Mouse (Mus musculus): ENCODE data around the gene Cst7. TPM values are rescaled to one million over a fixed set of nuclear protein-coding genes. Genes with fewer than 3 reads are reported as not detected.

Cst7 gene
- total and polyA plus RNA-seq, 2 experiments from 2014 or later, result 1.4 TPM; not detected in 1

DNA sequence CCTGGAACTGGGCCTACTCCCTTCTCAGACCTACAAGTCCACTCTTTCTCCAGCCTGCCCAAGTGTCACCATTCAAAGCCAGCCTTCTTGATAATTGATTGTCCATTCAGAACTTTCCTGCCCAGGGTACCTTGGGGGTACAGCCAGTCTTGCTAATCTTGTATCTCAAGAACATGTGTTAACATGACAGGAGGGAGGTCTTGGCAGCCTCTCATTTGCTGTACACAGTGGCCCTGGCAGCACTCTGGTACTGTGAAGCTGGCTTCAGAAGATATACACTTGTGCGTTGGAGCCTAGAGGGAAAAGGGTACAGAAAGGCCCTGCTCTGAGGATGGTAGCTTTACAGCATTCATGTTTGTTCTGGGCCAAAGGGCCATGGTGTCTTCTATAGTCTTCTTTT lies 6.0 kb downstream of the Cst7 start:
- Histone ChIP-seq H3K4me1 (ENCODE audit: insufficient read depth, low read length) (no peaks in the 10 kb centered on the region), H3K9ac (replicated peaks; ENCODE audit: low read length) (no peak overlapping the region), H3K4me2 (ENCODE audit: low read depth, low read length) (no peak overlapping the region), H3K27me3 (ENCODE audit: insufficient read depth, low read length) (no peaks in the 10 kb centered on the region), H3K4me3 (ENCODE audit: low read length) (no peak overlapping the region), H3K9me3 (ENCODE audit: low read length) (no peaks in the 10 kb centered on the region), H3K27ac (no peak overlapping the region), H3K36me3 (ENCODE audit: insufficient read depth, low read length) (no peaks in the 10 kb centered on the region)
- ATAC-seq (no peak), DNase-seq (ENCODE audit: low spot score) (no peak)
- TF ChIP-seq CTCF (IDR thresholded peaks at IDR 0.05; ENCODE audit: low read depth), result no peak
- 95% methylated on average over 1 of the region's 1 CpGs for WGBS

DNA sequence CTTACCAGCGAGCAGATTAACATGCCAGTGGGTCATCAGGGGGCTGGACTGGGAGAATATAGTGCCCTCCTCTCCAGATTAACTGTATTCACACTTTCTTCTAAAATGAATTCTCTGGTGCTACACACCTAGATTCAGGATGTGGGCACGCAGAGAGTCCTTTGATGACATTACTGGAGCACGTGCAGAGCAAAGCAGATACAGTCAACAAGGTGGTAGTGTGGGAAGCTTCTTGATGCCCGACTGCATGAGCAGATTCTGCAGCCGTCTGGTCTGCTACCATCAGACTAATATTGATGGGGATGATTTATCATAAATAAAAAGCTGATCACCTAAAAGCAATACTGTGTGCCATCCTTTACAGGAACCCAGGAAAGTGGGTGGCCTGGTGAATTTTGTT lies 8.4 kb downstream of the Cst7 start:
- H3K27me3 ChIP-seq (ENCODE audit: insufficient read depth, low read length), result no peaks in the 10 kb centered on the region
- H3K9me3 ChIP-seq (ENCODE audit: low read length), result no peaks in the 10 kb centered on the region
- no peak overlapping the region for H3K4me2 ChIP-seq (ENCODE audit: low read depth, low read length)
- DNase-seq (ENCODE audit: low spot score), result no peak
- no peak overlapping the region for H3K4me3 ChIP-seq (ENCODE audit: low read length)
- WGBS, result 88% methylated on average over 5 of the region's 5 CpGs
- H3K36me3 ChIP-seq (ENCODE audit: insufficient read depth, low read length), result peaks cover 13% of the 10 kb centered on the region
- TF ChIP-seq CTCF (IDR thresholded peaks at IDR 0.05; ENCODE audit: low read depth), result no peak
- H3K4me1 ChIP-seq (ENCODE audit: insufficient read depth, low read length), result no peaks in the 10 kb centered on the region
- no peak for ATAC-seq
- no peak overlapping the region for H3K9ac ChIP-seq (replicated peaks; ENCODE audit: low read length)
- no peak overlapping the region for H3K27ac ChIP-seq

DNA sequence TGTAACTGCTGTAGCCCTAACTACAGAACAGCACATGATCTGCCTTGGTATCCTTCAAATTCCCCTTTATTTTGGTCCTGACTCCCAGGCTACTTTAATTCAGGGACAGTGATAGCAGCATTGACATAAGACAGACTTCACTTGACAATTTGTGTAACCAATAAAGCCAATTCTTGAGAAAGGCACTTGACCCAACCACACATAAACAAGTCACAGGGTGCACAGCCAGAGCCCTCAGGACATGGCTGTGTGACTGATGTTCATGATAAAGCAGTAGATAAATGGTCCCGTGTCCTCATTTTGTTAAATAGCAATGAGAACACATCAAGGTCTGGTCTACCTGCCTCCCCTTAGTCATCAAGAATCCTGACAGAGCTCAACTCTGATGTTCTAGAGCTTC lies 9.4 kb downstream of the Cst7 start:
- ATAC-seq, result no peak

DNA sequence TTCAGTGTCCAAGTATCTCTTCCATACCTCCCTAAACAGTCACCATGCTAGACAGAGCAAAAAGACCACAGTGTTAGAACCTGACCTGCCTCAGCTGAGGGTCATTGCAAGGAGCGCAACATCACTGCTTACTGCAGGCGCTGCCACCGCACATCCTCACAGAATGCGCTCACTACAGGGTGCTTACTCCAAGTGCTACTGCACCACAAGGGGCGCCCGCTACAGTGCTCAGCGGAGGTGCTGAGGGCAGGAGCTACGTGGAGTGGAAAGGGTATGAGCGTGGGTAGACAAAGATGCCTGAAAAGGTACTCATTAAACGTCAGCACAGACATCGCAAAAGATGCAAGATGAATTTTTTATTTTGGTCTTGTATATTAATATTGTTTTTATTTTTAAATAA lies 18.9 kb downstream of the Cst7 start:
- H3K36me3 ChIP-seq (ENCODE audit: insufficient read depth, low read length), result peaks cover 40% of the 10 kb centered on the region
- 76% methylated on average over 11 of the region's 11 CpGs for WGBS

More for the DNA sequence above, 9.4 kb downstream of the Cst7 start:
- H3K36me3 ChIP-seq (ENCODE audit: insufficient read depth, low read length), result peaks cover 22% of the 10 kb centered on the region
- no peak for DNase-seq (ENCODE audit: low spot score)
- 97% methylated on average over 1 of the region's 1 CpGs for WGBS
- H3K4me2 ChIP-seq (ENCODE audit: low read depth, low read length), result no peak overlapping the region
- no peaks in the 10 kb centered on the region for H3K9me3 ChIP-seq (ENCODE audit: low read length)
- TF ChIP-seq CTCF (IDR thresholded peaks at IDR 0.05; ENCODE audit: low read depth), result no peak
- H3K4me3 ChIP-seq (ENCODE audit: low read length), result no peak overlapping the region
- H3K27me3 ChIP-seq (ENCODE audit: insufficient read depth, low read length), result no peaks in the 10 kb centered on the region
- H3K9ac ChIP-seq (replicated peaks; ENCODE audit: low read length), result no peak overlapping the region
- H3K4me1 ChIP-seq (ENCODE audit: insufficient read depth, low read length), result no peaks in the 10 kb centered on the region
- H3K27ac ChIP-seq, result no peak overlapping the region

DNA sequence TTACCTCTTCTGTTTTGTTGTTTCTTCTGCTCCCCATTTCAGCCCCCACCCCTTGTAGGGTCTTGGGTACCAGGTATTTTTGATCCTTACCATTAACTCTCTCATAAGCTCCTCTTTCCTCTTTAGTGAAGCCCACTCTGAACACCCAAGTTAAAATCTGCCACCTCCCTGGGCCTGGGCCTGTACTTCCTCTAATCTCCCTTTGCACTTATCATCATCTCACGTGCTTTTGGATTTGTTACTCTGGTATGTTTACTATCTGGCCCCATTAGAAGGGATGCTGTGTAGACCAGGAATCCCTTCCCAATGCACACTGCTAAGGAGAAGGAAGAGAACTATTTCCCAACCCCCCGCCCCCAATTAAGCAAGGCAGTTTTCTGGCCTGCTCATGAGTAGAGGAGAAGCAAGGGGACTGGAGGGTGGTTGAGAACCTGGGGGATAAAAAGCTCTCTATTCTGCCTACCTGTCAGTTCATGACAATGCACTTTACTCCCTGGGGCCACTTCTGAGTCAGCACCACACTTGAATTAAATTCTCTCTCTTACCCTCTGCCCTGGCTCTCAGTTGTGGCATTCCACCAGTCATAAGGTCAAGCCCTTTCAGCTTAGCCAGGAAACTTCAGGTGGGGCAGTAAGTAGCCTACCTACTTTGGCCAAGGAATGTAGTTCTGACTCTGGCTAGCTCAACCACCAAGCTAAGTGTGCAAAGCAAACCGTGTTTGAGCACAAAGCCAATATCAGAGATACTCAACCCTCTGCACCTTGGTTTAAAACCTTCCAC lies 25.4 kb downstream of the Cst7 start:
- Histone ChIP-seq H3K4me3 (ENCODE audit: low read length) (no peak overlapping the region), H3K9ac (replicated peaks; ENCODE audit: low read length) (no peak overlapping the region), H3K4me1 (ENCODE audit: insufficient read depth, low read length) (no peaks in the 10 kb centered on the region), H3K27ac (no peak overlapping the region), H3K36me3 (ENCODE audit: insufficient read depth, low read length) (peaks cover 7% of the 10 kb centered on the region; the same call in 1 of the 2 replicates), H3K4me2 (ENCODE audit: low read depth, low read length) (no peak overlapping the region), H3K27me3 (ENCODE audit: insufficient read depth, low read length) (no peaks in the 10 kb centered on the region), H3K9me3 (ENCODE audit: low read length) (no peaks in the 10 kb centered on the region)
- DNase-seq (ENCODE audit: low spot score), result no peak
- TF ChIP-seq CTCF (IDR thresholded peaks at IDR 0.05; ENCODE audit: low read depth), result no peak
- 89% methylated on average over 3 of the region's 3 CpGs for WGBS
- ATAC-seq, result no peak

More for the DNA sequence above, 18.9 kb downstream of the Cst7 start:
- H3K27me3 ChIP-seq (ENCODE audit: insufficient read depth, low read length), result no peaks in the 10 kb centered on the region
- H3K4me1 ChIP-seq (ENCODE audit: insufficient read depth, low read length), result no peaks in the 10 kb centered on the region
- no peak for ATAC-seq
- DNase-seq (ENCODE audit: low spot score), result no peak
- H3K4me3 ChIP-seq (ENCODE audit: low read length), result no peak overlapping the region
- H3K9ac ChIP-seq (replicated peaks; ENCODE audit: low read length), result no peak overlapping the region
- H3K27ac ChIP-seq, result no peak overlapping the region
- H3K4me2 ChIP-seq (ENCODE audit: low read depth, low read length), result no peak overlapping the region
- TF ChIP-seq CTCF (IDR thresholded peaks at IDR 0.05; ENCODE audit: low read depth), result no peak
- no peaks in the 10 kb centered on the region for H3K9me3 ChIP-seq (ENCODE audit: low read length)

DNA sequence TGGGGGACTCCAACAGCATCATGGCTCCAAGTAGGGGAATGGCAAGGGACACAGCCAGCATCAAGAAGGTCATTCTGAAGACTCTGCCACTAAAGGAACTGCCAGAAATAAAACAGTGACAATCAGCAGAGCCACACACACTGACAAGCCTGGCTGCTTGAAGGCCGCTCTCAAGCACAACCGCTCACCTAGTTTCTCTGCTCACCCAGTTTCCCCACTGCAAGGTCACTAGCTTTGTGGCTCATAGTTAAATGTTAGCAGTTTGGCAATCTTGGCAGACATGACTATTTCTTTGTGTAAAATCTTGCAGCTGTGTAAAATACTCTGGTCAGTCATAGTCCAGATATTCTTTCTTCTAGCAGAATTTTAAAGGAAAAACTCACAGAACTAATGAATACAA lies 30.0 kb downstream of the Cst7 start:
- H3K4me2 ChIP-seq (ENCODE audit: low read depth, low read length), result no peak overlapping the region
- no peak for ATAC-seq
- H3K27ac ChIP-seq, result no peak overlapping the region
- H3K27me3 ChIP-seq (ENCODE audit: insufficient read depth, low read length), result no peaks in the 10 kb centered on the region
- WGBS, result 95% methylated on average over 2 of the region's 2 CpGs
- no peaks in the 10 kb centered on the region for H3K4me1 ChIP-seq (ENCODE audit: insufficient read depth, low read length)
- H3K4me3 ChIP-seq (ENCODE audit: low read length), result no peak overlapping the region
- H3K9ac ChIP-seq (replicated peaks; ENCODE audit: low read length), result no peak overlapping the region
- DNase-seq (ENCODE audit: low spot score), result no peak
- H3K36me3 ChIP-seq (ENCODE audit: insufficient read depth, low read length), result no peaks in the 10 kb centered on the region
- no peaks in the 10 kb centered on the region for H3K9me3 ChIP-seq (ENCODE audit: low read length)
- TF ChIP-seq CTCF (IDR thresholded peaks at IDR 0.05; ENCODE audit: low read depth), result no peak

DNA sequence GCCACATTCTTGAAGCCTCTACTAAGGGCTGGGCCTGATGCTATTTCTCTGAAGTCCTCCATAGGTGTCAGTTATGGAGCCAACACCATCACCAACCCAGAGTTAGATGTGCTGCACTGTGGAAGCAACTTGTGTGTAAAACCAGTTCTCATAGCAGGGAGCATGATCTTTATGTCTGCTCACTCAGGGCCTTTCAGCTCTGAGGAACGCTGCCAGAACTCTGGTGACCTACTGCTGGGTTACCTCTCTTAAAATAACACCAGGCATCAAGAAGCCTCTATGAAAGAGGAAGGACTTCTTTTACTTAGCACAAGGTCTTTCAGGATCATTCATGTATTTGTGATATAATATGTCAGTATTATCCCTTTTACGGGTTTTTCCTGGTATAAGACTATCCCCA lies 32.0 kb downstream of the Cst7 start:
- DNase-seq (ENCODE audit: low spot score) (no peak), ATAC-seq (no peak)
- H3K27me3 ChIP-seq (ENCODE audit: insufficient read depth, low read length), result no peaks in the 10 kb centered on the region
- no peak overlapping the region for H3K4me2 ChIP-seq (ENCODE audit: low read depth, low read length)
- WGBS, result 92% methylated on average over 2 of the region's 2 CpGs
- no peak overlapping the region for H3K4me3 ChIP-seq (ENCODE audit: low read length)
- no peaks in the 10 kb centered on the region for H3K36me3 ChIP-seq (ENCODE audit: insufficient read depth, low read length)
- H3K9ac ChIP-seq (replicated peaks; ENCODE audit: low read length), result no peak overlapping the region
- no peak overlapping the region for H3K27ac ChIP-seq
- H3K9me3 ChIP-seq (ENCODE audit: low read length), result no peaks in the 10 kb centered on the region
- TF ChIP-seq CTCF (IDR thresholded peaks at IDR 0.05; ENCODE audit: low read depth), result no peak
- H3K4me1 ChIP-seq (ENCODE audit: insufficient read depth, low read length), result peaks cover 2% of the 10 kb centered on the region; the same call in 1 of the 2 replicates

Data from hindbrain, postnatal 0 days (tissue).